Mouse (Mus musculus) midbrain, embryonic 10.5 days (tissue): ENCODE results near the gene Gm26938. TPM values are rescaled to one million over a fixed set of nuclear protein-coding genes. Genes with fewer than 3 reads are reported as not detected.

Source experiments
- DNase-seq: peaks from one replicate; pipeline ENCODE4 v3.0.0-alpha.2; 2017; ENCODE audit warnings: low spot score
- H3K27ac ChIP-seq: fragments of 300-500 bp; sonication (generic); replicated peaks from 2 replicates; pipeline ENCODE4 v1.5.1; 2016; ENCODE audit warnings: mild to moderate bottlenecking
- H3K27me3 ChIP-seq: fragments of 300-500 bp; sonication (generic); 2 replicates; pipeline ENCODE4 v1.6.1; 2016; ENCODE audit warnings: low read depth, mild to moderate bottlenecking; ENCODE audit not compliant: poor library complexity, severe bottlenecking
- H3K36me3 ChIP-seq: fragments of 300-500 bp; sonication (generic); 2 replicates; pipeline ENCODE4 v1.6.1; 2016; ENCODE audit warnings: mild to moderate bottlenecking, moderate library complexity
- H3K4me1 ChIP-seq: fragments of 300-500 bp; sonication (generic); 2 replicates; pipeline ENCODE4 v1.6.1; 2016
- H3K4me3 ChIP-seq: fragments of 300-500 bp; sonication (generic); 2 replicates; pipeline ENCODE4 v1.5.1; 2016; ENCODE audit warnings: mild to moderate bottlenecking, moderate library complexity
- H3K9me3 ChIP-seq: fragments of 300-500 bp; sonication (generic); replicated peaks from 2 replicates; pipeline ENCODE4 v1.6.1; 2016; ENCODE audit warnings: mild to moderate bottlenecking
- WGBS: fragments of 180-500 bp; shearing (Covaris S2); methylation state at CpG from one replicate; pipeline ENCODE4 v1.1.7; 2016; 5-methylcytosine and 5-hydroxymethylcytosine counted together
- polyA plus RNA-seq: library from polyadenylated mRNA; unstranded; fragments of >200 nt; fragmentation: Nextera tagmentation; extraction: Ambion mirVana; gene quantifications from 2 replicates; pipeline ENCODE4 v1.2.1, GENCODE M21; 2016

The Gm26938 gene
- polyA plus RNA-seq, 1 experiment from 2014 or later, result not detected

DNA sequence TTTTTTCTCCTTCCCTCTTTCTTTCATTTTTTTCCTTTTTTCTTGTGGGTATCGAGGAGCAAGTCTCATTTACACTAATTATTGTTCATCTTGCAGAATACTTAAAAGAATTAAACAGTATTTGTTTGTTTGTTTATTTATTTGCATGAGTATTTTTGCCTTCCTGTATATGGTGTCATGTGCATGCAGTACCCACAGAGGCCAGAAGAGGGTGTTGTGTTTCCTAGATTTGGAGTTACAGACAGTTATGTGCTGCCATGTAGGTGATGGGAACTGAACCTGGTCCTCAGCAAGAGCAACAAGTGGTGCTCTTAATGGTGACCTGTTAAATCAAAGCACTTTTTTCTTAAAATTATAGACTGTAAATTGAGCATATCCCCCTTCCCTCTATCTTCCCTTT lies 1.4 kb upstream of the Gm26938 start:
- no peak for DNase-seq
- no peaks in the 10 kb centered on the region for H3K27me3 ChIP-seq
- no peak overlapping the region for H3K27ac ChIP-seq
- H3K4me3 ChIP-seq, result no peak overlapping the region
- 81% methylated on average over 1 of the region's 1 CpGs for WGBS
- peaks cover 21% of the 10 kb centered on the region for H3K36me3 ChIP-seq
- H3K4me1 ChIP-seq, result peaks cover 18% of the 10 kb centered on the region
- no peaks in the 10 kb centered on the region for H3K9me3 ChIP-seq

- peak overlapping the region; percentile 80 for H3K4me3 ChIP-seq
- no peaks in the 10 kb centered on the region for H3K9me3 ChIP-seq
- H3K36me3 ChIP-seq, result peaks cover 38% of the 10 kb centered on the region
- DNase-seq, result no peak
- 54% methylated on average over 11 of the region's 11 CpGs for WGBS
- peak overlapping the region; percentile 92 for H3K27ac ChIP-seq
- H3K27me3 ChIP-seq, result no peaks in the 10 kb centered on the region
- H3K4me1 ChIP-seq, result peaks cover 21% of the 10 kb centered on the region
These were observed 260 bp downstream of the Gm26938 start for GRCm38 (mm10) chr5:139825947-139826346.

DNA sequence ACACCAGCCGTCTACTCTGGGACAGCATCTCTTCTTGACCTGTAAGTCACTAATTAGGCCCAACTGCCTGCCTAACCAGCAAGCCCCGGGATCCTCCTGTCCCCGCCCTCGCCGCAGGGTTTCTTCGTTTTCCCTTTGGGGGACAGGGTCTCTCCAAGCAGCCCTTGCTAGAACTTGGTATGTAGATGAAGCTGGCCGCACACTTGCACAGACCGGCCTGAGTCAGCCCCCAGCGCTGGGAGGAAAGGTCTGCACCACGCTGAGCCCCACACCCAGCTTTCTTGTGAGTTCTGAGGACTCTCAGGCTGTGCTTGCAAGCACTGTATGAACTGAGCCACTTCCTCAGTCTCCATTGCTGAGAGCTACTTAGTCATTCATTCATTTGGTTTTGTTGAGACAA lies 1.7 kb downstream of the Gm26938 start:
- Histone ChIP-seq H3K9me3 (no peaks in the 10 kb centered on the region), H3K27ac (no peak overlapping the region), H3K4me3 (no peak overlapping the region), H3K4me1 (peaks cover 21% of the 10 kb centered on the region), H3K36me3 (peaks cover 38% of the 10 kb centered on the region), H3K27me3 (no peaks in the 10 kb centered on the region)
- DNase-seq, result no peak
- 93% methylated on average over 10 of the region's 10 CpGs for WGBS

DNA sequence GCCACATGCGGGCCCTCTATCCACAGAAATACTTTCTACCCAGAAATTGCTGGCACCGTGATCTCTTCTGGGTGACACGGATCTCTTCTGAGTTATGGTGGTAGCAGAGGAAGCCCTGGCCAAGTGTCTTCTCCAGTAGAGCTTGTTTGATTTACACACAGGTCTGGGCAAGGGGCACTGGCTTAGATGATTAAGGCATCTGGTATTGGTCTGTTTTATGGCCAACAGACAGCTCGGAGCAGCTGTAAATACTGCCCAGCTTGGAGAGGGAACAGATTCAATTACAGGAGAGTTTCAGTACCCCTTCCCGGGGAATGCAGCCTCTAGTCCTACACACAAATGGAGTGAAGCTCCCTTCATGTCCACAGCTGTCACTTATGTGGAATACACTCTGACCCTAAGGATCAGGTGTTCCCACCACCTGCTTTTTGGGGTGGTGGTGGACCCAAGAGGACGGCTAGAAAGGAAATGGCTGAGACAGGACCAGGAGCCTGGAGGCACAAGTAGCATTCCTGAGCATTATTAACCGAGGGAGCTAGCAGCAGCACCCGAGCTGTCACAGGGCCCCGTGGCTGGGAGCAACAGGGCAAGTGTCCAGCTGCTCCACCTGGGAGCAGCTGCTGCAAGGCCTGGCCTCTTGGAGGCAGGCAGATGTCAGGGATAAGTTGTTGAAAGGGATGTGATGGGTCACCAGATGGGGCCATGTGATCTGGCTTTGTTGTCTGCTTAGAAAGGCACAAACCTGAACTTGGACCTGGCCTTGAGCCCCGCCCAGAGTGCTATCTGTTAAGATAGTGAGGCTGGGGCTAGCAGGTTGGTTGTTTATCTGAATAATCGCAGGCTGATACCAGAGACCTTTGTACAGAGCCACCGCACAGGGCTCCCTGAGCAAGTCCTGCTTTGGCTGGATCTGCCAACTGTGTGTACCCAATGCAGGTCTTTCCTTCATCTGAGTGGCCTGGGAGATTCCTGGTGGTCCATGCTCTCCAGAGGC lies 4.4 kb downstream of the Gm26938 start:
- H3K4me3 ChIP-seq, result no peak overlapping the region
- H3K9me3 ChIP-seq, result no peaks in the 10 kb centered on the region
- no peaks in the 10 kb centered on the region for H3K27me3 ChIP-seq
- peaks cover 15% of the 10 kb centered on the region for H3K4me1 ChIP-seq
- peaks cover 38% of the 10 kb centered on the region for H3K36me3 ChIP-seq
- DNase-seq, result no peak
- 84% methylated on average over 12 of the region's 12 CpGs for WGBS
- no peak overlapping the region for H3K27ac ChIP-seq

- peaks cover 5% of the 10 kb centered on the region for H3K27me3 ChIP-seq
- no peaks in the 10 kb centered on the region for H3K9me3 ChIP-seq
- H3K4me1 ChIP-seq, result peaks cover 3% of the 10 kb centered on the region; the same call in 1 of the 2 replicates
- no peak within 1 kb of the TSS for H3K27ac ChIP-seq
- no peak within 1 kb of the TSS for H3K4me3 ChIP-seq
- no peak for DNase-seq
- H3K36me3 ChIP-seq, result peaks cover 36% of the 10 kb centered on the region
- WGBS, result 91% methylated on average over 9 of the region's 9 CpGs
These were observed 6.5 kb downstream of the Gm26938 start, which contains the start of gene Tmem184a for GRCm38 (mm10) chr5:139819538-139820181. Gene Tmem184a (minus strand): TSS chr5:139819917.

DNA sequence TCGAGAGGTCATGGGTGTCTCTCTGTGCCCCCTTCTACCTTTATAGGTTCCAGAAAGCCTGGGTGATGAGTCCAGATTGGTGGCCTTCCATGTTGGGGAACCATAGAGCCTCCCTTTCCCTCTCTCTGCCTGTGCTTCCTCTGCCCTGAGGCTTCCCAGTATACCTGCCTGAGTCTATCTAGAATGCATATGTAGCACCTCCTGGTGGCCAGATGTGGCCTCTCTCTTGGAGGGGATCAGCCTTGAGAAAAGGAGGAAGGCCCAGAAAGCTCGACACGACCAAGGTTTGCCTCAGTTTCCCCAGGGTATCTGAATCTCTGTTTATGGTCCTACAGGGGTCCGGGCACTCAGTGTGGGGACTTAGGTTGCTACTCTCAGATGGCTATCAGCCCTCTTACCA lies 7.4 kb downstream of the Gm26938 start:
- no peaks in the 10 kb centered on the region for H3K9me3 ChIP-seq
- WGBS, result 60% methylated on average over 4 of the region's 4 CpGs
- no peak for DNase-seq
- peaks cover 7% of the 10 kb centered on the region; the same call in 1 of the 2 replicates for H3K4me1 ChIP-seq
- peaks cover 29% of the 10 kb centered on the region for H3K36me3 ChIP-seq
- no peak overlapping the region for H3K4me3 ChIP-seq
- peaks cover 14% of the 10 kb centered on the region for H3K27me3 ChIP-seq
- H3K27ac ChIP-seq, result no peak overlapping the region

DNA sequence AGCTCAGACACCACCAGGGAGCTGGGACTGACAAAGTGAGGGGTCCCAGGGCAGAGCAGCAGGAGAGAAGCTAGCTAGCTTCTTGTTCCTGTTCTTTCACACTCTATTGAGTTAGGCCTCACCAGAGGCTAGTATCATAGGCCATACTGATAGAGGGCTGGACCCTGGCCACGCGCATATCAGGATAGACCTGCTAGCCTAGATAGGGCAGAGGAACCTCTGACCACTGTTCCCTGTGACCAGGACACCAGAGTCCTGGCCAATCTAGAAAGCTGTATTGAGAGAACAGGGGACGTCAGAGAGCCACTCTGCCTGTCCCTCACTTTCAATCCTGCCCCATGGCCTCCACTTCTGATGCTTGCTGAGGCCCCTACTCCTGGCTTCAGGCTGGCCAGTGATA lies 8.2 kb downstream of the Gm26938 start:
- Histone ChIP-seq H3K4me1 (peaks cover 9% of the 10 kb centered on the region), H3K4me3 (no peak overlapping the region), H3K27ac (no peak overlapping the region), H3K36me3 (peaks cover 21% of the 10 kb centered on the region), H3K9me3 (no peaks in the 10 kb centered on the region), H3K27me3 (peaks cover 21% of the 10 kb centered on the region)
- 86% methylated on average over 3 of the region's 3 CpGs for WGBS
- no peak for DNase-seq

- Histone ChIP-seq H3K27ac (no peak overlapping the region), H3K4me1 (peaks cover 12% of the 10 kb centered on the region), H3K36me3 (peaks cover 14% of the 10 kb centered on the region), H3K9me3 (no peaks in the 10 kb centered on the region), H3K27me3 (peaks cover 29% of the 10 kb centered on the region), H3K4me3 (no peak overlapping the region)
- DNase-seq, result no peak
- WGBS, result 11% methylated on average over 1 of the region's 1 CpGs
These were observed 8.9 kb downstream of the Gm26938 start for GRCm38 (mm10) chr5:139817292-139817691.

DNA sequence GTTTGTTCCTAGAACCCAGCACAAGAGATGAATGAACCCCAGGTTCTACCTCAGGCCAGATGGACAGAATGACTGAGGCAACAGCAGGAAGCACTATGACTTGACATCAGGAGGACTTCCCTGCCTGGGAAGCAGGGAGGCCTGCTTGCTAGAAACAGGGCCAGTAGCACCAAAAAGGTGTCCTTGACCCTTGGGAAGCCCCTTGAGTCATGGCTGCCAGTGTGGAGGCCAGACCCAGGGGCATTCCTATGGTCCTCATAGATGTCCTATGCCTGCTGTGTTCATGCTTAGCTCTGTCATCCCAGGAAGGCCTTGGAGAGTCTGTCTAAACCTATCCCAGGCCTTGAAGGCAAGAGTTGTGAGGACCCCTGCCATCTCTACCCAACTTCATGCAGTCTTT lies 9.8 kb downstream of the Gm26938 start:
- H3K27me3 ChIP-seq, result peaks cover 34% of the 10 kb centered on the region
- no peak overlapping the region for H3K27ac ChIP-seq
- H3K4me3 ChIP-seq, result no peak overlapping the region
- peaks cover 5% of the 10 kb centered on the region; the same call in 1 of the 2 replicates for H3K36me3 ChIP-seq
- peaks cover 11% of the 10 kb centered on the region; the same call in 1 of the 2 replicates for H3K4me1 ChIP-seq
- no peaks in the 10 kb centered on the region for H3K9me3 ChIP-seq
- no peak for DNase-seq

DNA sequence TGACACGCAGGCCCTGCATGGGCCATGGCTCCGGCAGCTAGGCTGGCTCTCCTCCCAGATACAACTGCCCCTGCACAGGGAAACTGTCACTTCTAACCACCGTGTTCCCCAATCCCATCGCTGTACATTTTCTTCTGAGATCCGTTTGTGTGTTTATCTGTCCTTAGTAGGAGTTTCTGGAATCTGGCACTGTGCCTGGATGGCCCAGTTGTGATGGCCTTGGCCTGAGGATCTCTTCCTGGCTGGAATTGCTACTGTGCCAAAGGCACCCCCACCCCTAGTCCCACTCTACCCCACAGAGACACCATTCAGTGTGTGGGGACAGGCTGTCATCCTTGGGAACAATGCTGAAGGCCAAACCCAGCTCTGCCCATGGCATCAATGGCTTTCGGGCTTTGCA lies 10.2 kb downstream of the Gm26938 start:
- H3K4me3 ChIP-seq, result no peak overlapping the region
- DNase-seq, result no peak
- peaks cover under 1% of the 10 kb centered on the region; the same call in 1 of the 2 replicates for H3K36me3 ChIP-seq
- H3K27me3 ChIP-seq, result peaks cover 34% of the 10 kb centered on the region
- H3K9me3 ChIP-seq, result no peaks in the 10 kb centered on the region
- H3K27ac ChIP-seq, result no peak overlapping the region
- peaks cover 11% of the 10 kb centered on the region; the same call in 1 of the 2 replicates for H3K4me1 ChIP-seq
- 91% methylated on average over 6 of the region's 6 CpGs for WGBS

- WGBS, result 12% methylated on average over 13 of the region's 13 CpGs
- H3K36me3 ChIP-seq, result no peaks in the 10 kb centered on the region
- H3K4me1 ChIP-seq, result peaks cover 11% of the 10 kb centered on the region; the same call in 1 of the 2 replicates
- H3K9me3 ChIP-seq, result no peaks in the 10 kb centered on the region
- H3K27me3 ChIP-seq, result peaks cover 34% of the 10 kb centered on the region
- DNase-seq, result no peak
- H3K4me3 ChIP-seq, result no peak overlapping the region
- H3K27ac ChIP-seq, result no peak overlapping the region; the same call in 1 of the 2 replicates
These were observed 12.2 kb downstream of the Gm26938 start for GRCm38 (mm10) chr5:139813963-139814381.

GRCm38 (mm10) chr5:139813126-139813490 lies 13.1 kb downstream of the Gm26938 start:
- Histone ChIP-seq H3K9me3 (no peaks in the 10 kb centered on the region), H3K4me1 (peaks cover 11% of the 10 kb centered on the region; the same call in 1 of the 2 replicates), H3K4me3 (no peak overlapping the region), H3K27me3 (peaks cover 34% of the 10 kb centered on the region), H3K27ac (0 out of 2 replicates have a peak overlapping the region, but pooled peaks have one; percentile 13), H3K36me3 (no peaks in the 10 kb centered on the region)
- DNase-seq, result no peak
- WGBS, result 55% methylated on average over 10 of the region's 10 CpGs
